Mouse (Mus musculus) olfactory bulb, adult 2 months (tissue): Measurements from ENCODE around the gene Plekhg3. TPM values are rescaled to one million over a fixed set of nuclear protein-coding genes. Genes with fewer than 3 reads are reported as not detected.

Experiments used
- H3K27ac ChIP-seq: fragments of 200-500 bp; 2 replicates; pipeline ENCODE4 v1.5.1; 2012; ENCODE audit warnings: low read depth, low read length; ENCODE audit not compliant: insufficient read depth
- H3K4me1 ChIP-seq: fragments of 200-500 bp; 2 replicates; pipeline ENCODE4 v1.6.1; 2012; ENCODE audit warnings: low read length; ENCODE audit not compliant: control insufficient read depth, insufficient read depth
- H3K4me3 ChIP-seq: fragments of 200-500 bp; 2 replicates; pipeline ENCODE4 v1.5.1; 2012; ENCODE audit warnings: mild to moderate bottlenecking, low read depth, low read length, moderate library complexity; ENCODE audit not compliant: insufficient read depth
- CTCF ChIP-seq: fragments of 200-500 bp; IDR thresholded peaks from 2 replicates; pipeline ENCODE4 v1.5.1; 2012; ENCODE audit warnings: low read depth, mild to moderate bottlenecking, low read length, moderate library complexity; ENCODE audit not compliant: insufficient read depth
- POLR2A ChIP-seq: fragments of 200-500 bp; IDR thresholded peaks from 2 replicates; pipeline ENCODE4 v1.6.1; 2012; ENCODE audit warnings: mild to moderate bottlenecking, low read depth, low read length, moderate library complexity; ENCODE audit not compliant: insufficient read depth
- WGBS: fragments of 180-500 bp; shearing (Covaris S2); methylation state at CpG from one replicate; pipeline ENCODE4 v1.1.7; 2018; 5-methylcytosine and 5-hydroxymethylcytosine counted together
- polyA plus RNA-seq: library from polyadenylated mRNA; stranded (reverse); fragments of >200 nt; gene quantifications from 2 replicates; pipeline ENCODE4 v1.2.4, GENCODE M21; 2012; ENCODE audit warnings: low replicate concordance; ENCODE audit not compliant: missing spikeins, insufficient read depth, insufficient read length

Plekhg3 gene
- polyA plus RNA-seq, 1 experiment = not detected

- H3K4me3 ChIP-seq = no peak overlapping the region
- WGBS = 66% methylated on average over 27 of the region's 27 CpGs
- H3K4me1 ChIP-seq = no peaks in the 10 kb centered on the region
- H3K27ac ChIP-seq = no peak overlapping the region
- TF ChIP-seq CTCF (no peak), POLR2A (no peak)
Measured at GRCm38 (mm10) chr12:76572261-76573251, 41.9 kb downstream of the Plekhg3 start.

GRCm38 (mm10) chr12:76573381-76573780 lies 42.7 kb downstream of the Plekhg3 start:
- no peak overlapping the region for H3K27ac ChIP-seq
- H3K4me3 ChIP-seq = no peak overlapping the region
- TF ChIP-seq POLR2A = no peak
- no peak for TF ChIP-seq CTCF
- 96% methylated on average over 6 of the region's 6 CpGs for WGBS
- H3K4me1 ChIP-seq = no peaks in the 10 kb centered on the region

GRCm38 (mm10) chr12:76574815-76575214 lies 44.1 kb downstream of the Plekhg3 start:
- Histone ChIP-seq H3K27ac (no peak overlapping the region), H3K4me1 (no peaks in the 10 kb centered on the region), H3K4me3 (no peak overlapping the region)
- TF ChIP-seq POLR2A = no peak
- no peak for TF ChIP-seq CTCF
- WGBS = 97% methylated on average over 6 of the region's 6 CpGs

DNA sequence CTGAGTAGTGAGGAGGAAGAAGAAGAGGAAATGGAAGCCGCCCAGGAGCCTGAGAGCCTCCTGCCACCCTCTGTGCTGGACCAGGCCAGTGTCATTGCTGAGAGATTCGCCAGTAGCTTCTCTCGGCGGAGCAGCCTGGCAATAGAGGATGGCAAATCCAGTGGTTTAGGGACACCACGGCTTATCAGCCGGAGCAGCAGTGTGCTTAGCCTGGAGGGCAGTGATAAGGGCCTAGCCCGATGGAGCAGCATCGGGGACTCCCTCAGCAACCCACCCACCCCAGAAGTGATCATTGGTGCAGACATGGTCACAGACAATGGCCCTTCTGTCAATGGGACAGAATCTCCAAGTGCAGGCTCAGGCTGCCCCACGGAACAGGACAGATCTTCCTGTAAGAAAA lies 45.4 kb downstream of the Plekhg3 start:
- 98% methylated on average over 9 of the region's 9 CpGs for WGBS
- Histone ChIP-seq H3K27ac (no peak overlapping the region), H3K4me1 (no peaks in the 10 kb centered on the region), H3K4me3 (no peak overlapping the region)
- TF ChIP-seq CTCF = no peak
- TF ChIP-seq POLR2A = no peak

DNA sequence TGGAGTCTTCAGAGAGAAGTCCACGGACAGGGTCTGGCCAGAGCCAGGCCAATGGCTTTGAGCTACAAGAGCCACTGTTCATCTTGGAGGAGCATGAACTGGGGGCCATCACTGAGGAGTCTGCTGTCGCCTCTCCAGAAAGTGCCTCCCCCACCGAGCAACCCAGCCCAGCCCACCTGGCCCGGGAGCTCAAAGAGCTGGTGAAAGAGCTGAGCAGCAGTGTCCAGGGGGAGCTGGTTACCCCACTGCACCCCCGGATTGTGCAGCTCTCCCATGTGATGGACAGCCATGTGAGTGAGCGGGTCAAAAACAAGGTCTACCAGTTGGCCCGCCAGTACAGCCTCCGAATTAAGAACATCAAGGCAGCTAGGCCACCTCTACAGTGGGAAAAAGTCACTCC lies 46.1 kb downstream of the Plekhg3 start:
- TF ChIP-seq CTCF (no peak), POLR2A (no peak)
- Histone ChIP-seq H3K4me3 (no peak overlapping the region), H3K27ac (no peak overlapping the region), H3K4me1 (no peaks in the 10 kb centered on the region)
- 94% methylated on average over 8 of the region's 8 CpGs for WGBS

- H3K4me3 ChIP-seq = no peak overlapping the region
- TF ChIP-seq POLR2A (no peak), CTCF (no peak)
- H3K4me1 ChIP-seq = peaks cover 5% of the 10 kb centered on the region
- 93% methylated on average over 16 of the region's 16 CpGs for WGBS
- H3K27ac ChIP-seq = no peak overlapping the region
Measured at GRCm38 (mm10) chr12:76577858-76578257, 47.2 kb downstream of the Plekhg3 start.

- Histone ChIP-seq H3K4me1 (peaks cover 10% of the 10 kb centered on the region), H3K27ac (no peak overlapping the region), H3K4me3 (no peak overlapping the region)
- WGBS = 90% methylated on average over 2 of the region's 2 CpGs
- TF ChIP-seq POLR2A (no peak), CTCF (no peak)
Measured at GRCm38 (mm10) chr12:76578465-76578864, 47.8 kb downstream of the Plekhg3 start.

DNA sequence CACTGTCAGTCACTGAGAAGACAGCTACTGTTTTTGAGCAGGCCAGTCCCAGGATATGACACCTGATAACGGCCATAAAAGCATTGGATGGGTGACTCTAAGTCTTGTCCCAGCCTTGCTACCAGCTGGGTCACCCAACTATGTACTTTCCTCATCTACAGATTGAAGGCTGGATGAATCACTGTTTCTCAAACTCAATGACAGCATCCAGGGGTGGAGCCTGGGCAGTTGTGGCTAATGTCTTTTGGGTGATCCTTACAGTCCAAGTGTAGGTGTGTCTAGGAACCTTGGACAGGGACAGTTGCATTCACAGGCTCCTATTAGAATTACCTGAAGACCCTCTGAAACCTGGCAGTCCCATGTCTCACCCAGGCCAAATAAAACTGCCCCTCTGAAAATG lies 49.1 kb downstream of the Plekhg3 start:
- Histone ChIP-seq H3K27ac (no peak overlapping the region), H3K4me3 (no peak overlapping the region), H3K4me1 (peaks cover 13% of the 10 kb centered on the region)
- 96% methylated on average over 1 of the region's 1 CpGs for WGBS
- TF ChIP-seq CTCF (no peak), POLR2A (no peak)

DNA sequence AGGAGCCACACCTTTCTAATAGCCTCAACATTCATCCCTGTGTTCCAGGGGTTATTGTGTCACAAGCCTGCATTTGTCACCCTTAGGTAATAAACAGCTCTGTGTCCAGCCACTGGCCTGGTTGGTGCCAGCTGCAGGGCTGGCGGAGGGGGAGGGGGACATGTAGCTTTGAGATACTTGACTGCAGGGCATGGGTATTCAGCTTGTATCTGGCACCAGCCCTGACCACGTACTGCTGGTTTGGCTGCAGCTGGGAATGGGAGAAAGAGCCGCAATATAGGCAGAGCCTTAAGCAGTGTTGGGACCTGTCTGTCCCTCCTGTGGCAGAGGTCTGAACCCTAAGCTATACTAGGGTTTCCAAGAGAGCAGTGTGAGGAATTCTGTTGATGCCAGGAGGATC lies 51.4 kb downstream of the Plekhg3 start:
- WGBS = 70% methylated on average over 3 of the region's 3 CpGs
- TF ChIP-seq CTCF (no peak), POLR2A (no peak)
- Histone ChIP-seq H3K4me3 (no peak overlapping the region), H3K4me1 (peaks cover 13% of the 10 kb centered on the region), H3K27ac (no peak overlapping the region)
